In genomic region chr12:107392050-107392795, GRCm38 (mm10) we compare ENCODE assay signal across 18 mouse cellular contexts.
DNase-seq lines count a peak whose midpoint lies in the region; ATAC-seq and TF ChIP-seq lines count a peak whose summit lies in the region.
"Had no signal": no experiment of that assay in that cellular context is flagged by ENCODE, and none has a peak within 500 bp of the region (broad histone marks: within the 10 kb centered on the region; RNA-seq: fewer than 3 reads in every experiment).

No protein-coding gene starts in this region.

- no peaks in the 10 kb centered on the region for H3K4me1 ChIP-seq in forebrain, embryonic 14.5 days (ENCODE audit: control insufficient read depth, insufficient read depth, low read length)
- H3K4me1 ChIP-seq in forebrain, embryonic 10.5 days: no peaks in the 10 kb centered on the region
- peaks cover 8% of the 10 kb centered on the region; the same call in 1 of the 2 replicates for H3K4me1 ChIP-seq in heart, embryonic 13.5 days
- H3K4me1 ChIP-seq in heart, postnatal 0 days (ENCODE audit: control insufficient read depth, insufficient read depth): no peaks in the 10 kb centered on the region
- H3K4me1 ChIP-seq: forebrain, embryonic 13.5 days; neural tube, embryonic 12.5 days had no signal

- TF ChIP-seq EP300 in heart, postnatal 0 days (IDR thresholded peaks at IDR 0.05; ENCODE audit: low read depth): no peak

- no peak overlapping the region for H3K9ac ChIP-seq in forebrain, embryonic 14.5 days (ENCODE audit: low read length)
- no peak overlapping the region for H3K9ac ChIP-seq in heart, embryonic 13.5 days
- no peak overlapping the region for H3K9ac ChIP-seq in heart, postnatal 0 days (replicated peaks; ENCODE audit: low read depth, low read length)
- H3K9ac ChIP-seq: forebrain, embryonic 13.5 days; neural tube, embryonic 12.5 days had no signal

- no peaks in the 10 kb centered on the region for H3K27me3 ChIP-seq in forebrain, embryonic 14.5 days (replicated peaks; ENCODE audit: control insufficient read depth, insufficient read depth, low read length)
- H3K27me3 ChIP-seq in forebrain, embryonic 10.5 days (ENCODE audit: poor library complexity, severe bottlenecking): no peaks in the 10 kb centered on the region
- H3K27me3 ChIP-seq in heart, embryonic 13.5 days (replicated peaks): 0 out of 2 replicates have a peak, but pooled peaks cover 3% of the 10 kb centered on the region
- H3K27me3 ChIP-seq in heart, postnatal 0 days (ENCODE audit: control insufficient read depth, insufficient read depth, low read length): no peaks in the 10 kb centered on the region
- H3K27me3 ChIP-seq: CH12.LX; forebrain, embryonic 13.5 days; neural tube, embryonic 12.5 days had no signal

- 77% methylated on average over 14 of the region's 14 CpGs for WGBS in forebrain, embryonic 14.5 days
- WGBS in forebrain, embryonic 10.5 days: 81% methylated on average over 14 of the region's 14 CpGs
- WGBS in heart, embryonic 13.5 days: 33% methylated on average over 14 of the region's 14 CpGs
- WGBS in heart, postnatal 0 days: 30% methylated on average over 14 of the region's 14 CpGs

- TF ChIP-seq CTCF in heart, postnatal 0 days (IDR thresholded peaks at IDR 0.05; ENCODE audit: low read depth): no peak

- H3K9me3 ChIP-seq in forebrain, embryonic 14.5 days (replicated peaks; ENCODE audit: control insufficient read depth, low read length): no peaks in the 10 kb centered on the region
- H3K9me3 ChIP-seq in forebrain, embryonic 10.5 days: no peaks in the 10 kb centered on the region
- H3K9me3 ChIP-seq in heart, embryonic 13.5 days: no peaks in the 10 kb centered on the region
- no peaks in the 10 kb centered on the region for H3K9me3 ChIP-seq in heart, postnatal 0 days (replicated peaks; ENCODE audit: control insufficient read depth, low read length)
- H3K9me3 ChIP-seq: forebrain, embryonic 13.5 days; neural tube, embryonic 12.5 days had no signal

- intact Hi-C loops in heart, postnatal 36 days (cut with DNase I): no loop called here
- intact Hi-C loops in left cerebral cortex, postnatal 14 days (cut with DNase I): no loop called here

- no peak for ATAC-seq in forebrain, embryonic 14.5 days
- no peak for ATAC-seq in heart, embryonic 13.5 days (ENCODE audit: extremely low read depth, insufficient number of reproducible peaks, low FRiP score, low TSS enrichment)
- ATAC-seq in heart, postnatal 0 days (ENCODE audit: insufficient read depth, low read depth): no peak
- ATAC-seq in CD4-positive, CD25-positive, alpha-beta regulatory T cell, adult 4 months: no peak
- ATAC-seq: forebrain, embryonic 13.5 days; hindbrain, postnatal 0 days had no signal

- H3K27ac ChIP-seq in forebrain, embryonic 14.5 days (ENCODE audit: low read depth, low read length): no peak overlapping the region
- H3K27ac ChIP-seq in forebrain, embryonic 10.5 days: no peak overlapping the region
- H3K27ac ChIP-seq in heart, embryonic 13.5 days (replicated peaks): peak overlapping the region; percentile 45; the same call in 1 of the 2 replicates
- no peak overlapping the region for H3K27ac ChIP-seq in heart, postnatal 0 days (ENCODE audit: low read depth)
- H3K27ac ChIP-seq: forebrain, embryonic 13.5 days; hindbrain, postnatal 0 days; kidney, postnatal 0 days; layer of hippocampus, adult 2 months; neural tube, embryonic 12.5 days had no signal

- DNase-seq in forebrain, embryonic 14.5 days (ENCODE audit: low spot score): peak; percentile 46
- DNase-seq in forebrain, embryonic 10.5 days (ENCODE audit: extremely low spot score, low spot score): no peak
- no peak for DNase-seq in heart, postnatal 36 days
- DNase-seq in brain, adult 2 months (ENCODE audit: low read depth, low spot score): peak; percentile 37
- peak; percentile 32 for DNase-seq in heart, postnatal 0 days (ENCODE audit: low spot score)
- DNase-seq in left cerebral cortex, postnatal 14 days (ENCODE audit: low spot score in 2 of 2): no peak
- DNase-seq: adrenal gland, postnatal 10 days; cerebellum, adult 2 months; kidney, adult 11 months; lung, adult 18-20 months had no signal

- no peak overlapping the region for H3K4me2 ChIP-seq in forebrain, embryonic 14.5 days (ENCODE audit: low read length)
- peak overlapping the region; percentile 51 for H3K4me2 ChIP-seq in heart, embryonic 13.5 days
- peak overlapping the region; percentile 21; the same call in 1 of the 2 replicates for H3K4me2 ChIP-seq in heart, postnatal 0 days (ENCODE audit: low read depth, low read length)
- H3K4me2 ChIP-seq: forebrain, embryonic 13.5 days; neural tube, embryonic 12.5 days had no signal

- H3K36me3 ChIP-seq in forebrain, embryonic 14.5 days (ENCODE audit: control insufficient read depth, insufficient read depth, low read length): no peaks in the 10 kb centered on the region
- H3K36me3 ChIP-seq in forebrain, embryonic 10.5 days (replicated peaks): no peaks in the 10 kb centered on the region
- H3K36me3 ChIP-seq in heart, embryonic 13.5 days: no peaks in the 10 kb centered on the region
- no peaks in the 10 kb centered on the region for H3K36me3 ChIP-seq in heart, postnatal 0 days (replicated peaks; ENCODE audit: control insufficient read depth, insufficient read depth, low read length)
- H3K36me3 ChIP-seq: neural tube, embryonic 12.5 days had no signal

- no peak overlapping the region for H3K4me3 ChIP-seq in forebrain, embryonic 14.5 days (ENCODE audit: low read depth, low read length)
- no peak overlapping the region for H3K4me3 ChIP-seq in forebrain, embryonic 10.5 days
- no peak overlapping the region for H3K4me3 ChIP-seq in heart, embryonic 13.5 days
- H3K4me3 ChIP-seq in heart, postnatal 0 days (ENCODE audit: low read depth, low read length): no peak overlapping the region
- H3K4me3 ChIP-seq: forebrain, embryonic 13.5 days; layer of hippocampus, adult 2 months; neural tube, embryonic 12.5 days had no signal

Comparison
In these comparisons a context has a peak if more than half of its experiments do, and no peak if none do; other contexts are left out.
1. DNase-seq: peak in forebrain, embryonic 14.5 days (single experiment), brain, adult 2 months (single experiment) and heart, postnatal 0 days (single experiment); none in forebrain, embryonic 10.5 days (single experiment), heart, postnatal 36 days (0 of 2) and left cerebral cortex, postnatal 14 days (0 of 2).